Mouse (Mus musculus) liver, embryonic 14.5 days (tissue): ENCODE results near the gene Syne1.

ENCODE experiments used
- CTCF ChIP-seq: IDR thresholded peaks from 2 replicates; pipeline ENCODE4 v1.5.1; 2016; ENCODE audit warnings: antibody characterized with exemption, low read depth, control low read depth
- EP300 ChIP-seq: IDR thresholded peaks from 2 replicates; pipeline ENCODE4 v1.6.1; 2016; ENCODE audit warnings: antibody characterized with exemption, low read depth

DNA sequence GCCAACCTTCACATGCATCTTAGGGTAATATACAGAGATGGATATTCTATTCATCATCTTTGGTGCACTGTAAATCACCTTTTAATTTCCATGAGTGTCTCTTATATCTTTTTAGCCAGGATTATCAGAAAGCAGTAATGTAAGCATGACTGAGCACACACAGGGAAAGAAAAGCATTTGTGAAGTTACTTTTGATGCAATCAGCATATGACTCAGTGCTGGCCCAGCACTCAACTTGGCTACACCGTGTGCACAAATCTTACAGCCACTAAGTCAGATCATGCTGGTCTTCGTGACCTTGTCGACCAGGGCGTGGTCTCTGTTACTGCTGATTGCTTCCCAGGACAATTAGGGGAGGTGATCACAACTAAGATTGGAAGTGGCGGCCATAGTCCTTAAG, 465.5 kb downstream of the Syne1 start:
- TF ChIP-seq EP300, result no peak
- TF ChIP-seq CTCF, result no peak
